Mouse (Mus musculus): ENCODE measurements around the gene Zfp1. TPM values are rescaled to one million over a fixed set of nuclear protein-coding genes. Genes with fewer than 3 reads are reported as not detected.

Gene Zfp1
- total RNA-seq (2021): 1 to 10 TPM; 7.4 to 7.5 TPM

DNA sequence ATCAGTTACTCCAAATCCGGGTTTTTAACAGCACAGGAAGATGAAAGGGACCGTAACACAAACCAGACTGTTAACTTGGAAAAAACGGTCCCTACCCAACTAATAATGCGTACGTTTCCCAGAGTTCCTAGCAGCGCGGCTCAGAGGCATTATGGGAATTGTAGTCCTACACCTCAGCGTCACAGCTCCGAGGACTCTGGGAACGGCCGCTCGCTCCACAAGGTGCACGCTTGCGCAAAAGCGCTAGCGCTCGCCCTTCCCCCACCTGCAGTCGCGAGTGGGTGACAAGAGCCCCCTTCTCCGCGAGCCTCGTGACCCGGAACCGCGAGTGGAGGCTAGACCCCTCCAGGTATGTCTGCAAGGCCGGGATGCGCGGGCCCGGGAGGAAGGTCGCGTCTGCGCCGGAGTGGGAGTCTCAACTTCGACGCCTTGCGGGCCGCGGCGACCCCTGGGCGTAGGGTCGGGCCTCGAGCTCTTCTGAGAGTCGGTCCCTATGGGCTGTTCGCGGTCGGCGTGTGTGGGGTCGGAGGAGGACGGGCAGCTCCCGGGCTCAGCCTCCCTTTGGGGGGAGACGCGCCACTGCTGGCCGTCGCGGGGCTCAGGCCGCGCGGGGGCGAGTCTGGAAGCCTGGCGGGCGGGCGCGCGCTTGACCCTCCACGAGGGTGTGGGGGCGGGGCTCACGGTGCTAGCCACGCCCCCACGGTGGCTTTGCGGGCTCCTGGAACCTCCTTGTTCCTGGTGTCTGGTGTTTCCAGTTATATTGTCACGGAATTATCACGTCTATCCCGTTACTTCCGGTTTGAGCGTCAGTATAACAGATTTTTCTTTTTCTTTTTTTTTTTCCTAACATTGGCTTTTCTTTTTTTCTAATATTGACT lies at the start of gene Zfp1:
Zfp1 (plus strand) TSS at position 138 of the 878 bp plus-strand sequence.
- peak; percentile 82 for DNase-seq (ENCODE audit: low spot score)
- intact Hi-C loops (cut with DNase I): no loop called here

DNA sequence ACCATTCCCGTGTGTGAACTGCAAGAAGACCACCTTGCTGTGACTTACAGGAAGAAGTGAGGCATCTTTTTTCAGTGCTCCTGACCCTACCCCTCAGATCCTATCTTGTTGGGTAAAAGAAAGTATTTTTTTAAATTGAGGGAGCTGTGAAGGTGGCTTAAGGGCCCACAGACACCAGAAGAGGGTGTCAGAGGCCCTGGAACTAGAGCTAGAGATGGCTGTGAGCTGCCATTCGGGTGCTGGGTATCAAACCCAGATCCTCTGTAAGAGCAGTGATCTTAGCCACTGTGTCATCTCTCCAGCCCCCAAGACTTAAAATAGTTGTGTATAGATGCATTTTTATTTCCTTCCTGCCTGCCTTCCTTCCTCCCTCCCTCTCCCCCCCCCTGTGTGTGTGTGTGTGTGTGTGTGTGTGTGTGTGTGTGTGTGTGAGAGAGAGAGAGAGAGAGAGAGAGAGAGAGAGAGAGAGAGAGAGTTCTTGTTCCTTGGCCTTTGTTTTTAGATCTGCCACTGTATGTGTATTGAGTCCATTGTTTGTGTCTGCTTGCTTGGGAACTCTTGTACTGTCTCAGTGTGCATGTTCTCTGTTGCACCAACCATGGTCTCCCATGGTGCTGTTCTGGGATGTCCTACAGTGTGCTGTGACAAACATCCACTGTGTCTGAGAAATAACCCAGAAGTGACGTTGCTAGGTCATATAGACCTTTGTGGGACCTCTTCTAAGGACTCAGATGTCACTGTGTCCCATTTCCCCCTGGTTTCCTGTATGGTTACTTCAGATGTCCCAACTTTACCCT lies 49.0 kb upstream of the Zfp1 start:
- intact Hi-C loops (cut with DNase I): no loop called here
- no peak for DNase-seq (ENCODE audit: low spot score)

DNA sequence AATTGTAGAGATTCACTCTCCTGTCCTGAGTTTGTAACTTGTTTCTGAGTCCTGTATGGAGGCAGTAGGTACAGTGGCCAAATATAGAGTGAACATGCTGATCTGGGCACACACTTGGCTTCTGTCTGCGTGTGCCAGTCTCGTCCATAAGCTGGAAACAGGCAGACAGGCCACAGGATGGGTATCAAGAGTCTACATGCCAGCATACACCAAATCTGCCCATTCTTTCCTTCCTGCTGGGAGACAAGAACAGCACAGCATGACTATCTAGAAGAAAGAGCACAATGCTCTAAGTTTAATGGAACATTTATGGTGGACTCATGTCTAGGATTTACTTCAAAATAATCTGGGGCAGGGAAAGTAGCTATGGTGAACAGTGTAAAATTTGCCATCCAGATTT lies 48.2 kb upstream of the Zfp1 start:
- intact Hi-C loops (cut with DNase I): loop anchor here (5.0 kb wide), 1 partner anchor 253 kb away; no protein-coding TSS in a partner anchor
- no peak for DNase-seq (ENCODE audit: low spot score)

DNA sequence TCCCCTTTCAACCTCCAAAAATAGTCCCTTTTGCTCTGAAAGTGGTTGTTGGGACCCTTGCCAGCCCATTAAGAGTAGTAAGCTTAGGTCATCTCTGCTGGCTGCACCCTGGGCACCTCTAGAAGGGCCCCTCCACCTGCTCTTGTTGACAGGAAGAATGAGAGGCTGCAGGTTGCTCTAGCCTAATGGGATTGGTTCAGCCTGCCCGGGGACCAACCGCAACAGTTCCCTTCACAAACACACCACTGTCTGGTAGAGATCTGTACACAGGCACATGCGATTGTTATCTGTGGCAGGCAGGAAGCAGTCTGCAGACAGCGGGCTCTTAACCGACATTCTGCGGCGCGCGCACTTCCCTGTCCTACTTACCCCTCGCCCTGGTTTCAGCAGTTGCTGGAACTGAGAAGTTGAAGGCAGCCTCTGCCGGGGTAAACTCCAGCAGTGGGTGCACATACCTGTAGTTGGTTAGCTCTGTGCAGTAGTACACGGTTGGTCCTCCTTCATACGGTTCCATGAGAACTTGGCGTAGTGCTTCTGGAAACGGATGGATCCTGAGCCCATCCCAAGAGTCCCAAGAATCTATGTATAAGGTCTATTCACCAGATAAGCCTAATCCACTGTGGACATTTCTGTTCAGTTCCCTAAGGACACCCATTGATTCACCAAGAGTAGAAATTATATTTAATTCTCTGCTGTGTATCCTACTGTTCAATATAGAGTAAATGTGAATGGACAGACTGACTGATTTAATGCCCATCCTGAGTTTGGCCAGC lies 47.3 kb upstream of the Zfp1 start:
- intact Hi-C loops (cut with DNase I): loop anchor here (2.0 to 5.0 kb wide), 3 partner anchors 47 to 254 kb away; partner anchors contain the start of gene Znrf1

GRCm38 (mm10) chr8:111596485-111596821 lies 46.7 kb upstream of the Zfp1 start:
- DNase-seq (ENCODE audit: low spot score): no peak
- intact Hi-C loops (cut with DNase I): loop anchor here (2.0 to 5.0 kb wide), 3 partner anchors 48 to 254 kb away; partner anchors contain the start of gene Znrf1

More for the DNA sequence above, 47.3 kb upstream of the Zfp1 start:
- DNase-seq (ENCODE audit: low spot score): peak; percentile 14

GRCm38 (mm10) chr8:111597310-111597709 lies 45.9 kb upstream of the Zfp1 start:
- intact Hi-C loops (cut with DNase I): loop anchor here (2.0 to 5.0 kb wide), 3 partner anchors 49 to 255 kb away; partner anchors contain the start of gene Znrf1
- DNase-seq (ENCODE audit: low spot score): no peak

GRCm38 (mm10) chr8:111599707-111600444 lies 43.3 kb upstream of the Zfp1 start:
- no peak for DNase-seq (ENCODE audit: low spot score)
- intact Hi-C loops (cut with DNase I): loop anchor here (2.0 to 5.0 kb wide), 2 partner anchors 25 to 258 kb away; no protein-coding TSS in a partner anchor

DNA sequence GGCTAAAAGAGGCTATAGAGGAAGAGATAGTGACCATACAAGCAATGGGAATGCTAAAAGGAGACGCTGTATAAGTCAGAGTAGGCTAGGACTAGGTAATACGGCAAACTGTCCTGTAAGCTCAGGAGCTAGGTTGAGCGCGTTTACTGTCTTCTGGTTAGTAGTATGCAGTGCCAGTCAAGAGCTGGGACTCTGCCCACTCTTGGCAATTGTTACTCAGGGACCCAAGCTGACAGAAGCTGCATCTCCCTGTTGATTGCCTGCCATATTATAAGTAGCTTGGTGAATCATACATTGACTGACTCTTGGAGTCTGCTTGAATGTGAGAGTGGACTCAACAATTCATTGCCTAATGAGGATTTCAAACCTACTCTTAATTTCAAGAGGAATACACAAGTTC lies 41.2 kb upstream of the Zfp1 start:
- DNase-seq (ENCODE audit: low spot score): no peak
- intact Hi-C loops (cut with DNase I): no loop called here

DNA sequence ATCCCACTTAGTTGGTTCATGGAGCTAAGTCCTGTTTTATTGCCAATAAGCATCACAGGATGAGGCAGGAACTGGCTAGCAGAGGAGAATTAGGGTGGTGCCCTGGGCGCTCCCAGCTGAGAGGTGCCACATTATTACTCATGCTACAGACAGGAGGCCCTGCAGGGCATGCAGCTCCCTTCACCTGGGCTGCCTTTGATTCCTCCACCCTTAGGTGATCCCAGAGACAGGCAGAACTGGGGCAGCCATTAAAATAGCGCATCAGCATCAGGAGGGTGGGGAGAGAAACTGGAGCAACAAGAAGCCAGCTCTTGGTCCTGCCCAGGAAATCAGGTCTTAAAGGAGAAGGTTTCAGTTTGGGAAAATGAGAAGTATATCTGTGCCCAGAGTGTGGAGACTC lies 38.2 kb upstream of the Zfp1 start:
- intact Hi-C loops (cut with DNase I): loop anchor here (2.0 kb wide), 1 partner anchor 14 kb away; no protein-coding TSS in a partner anchor
- DNase-seq (ENCODE audit: low spot score): no peak

DNA sequence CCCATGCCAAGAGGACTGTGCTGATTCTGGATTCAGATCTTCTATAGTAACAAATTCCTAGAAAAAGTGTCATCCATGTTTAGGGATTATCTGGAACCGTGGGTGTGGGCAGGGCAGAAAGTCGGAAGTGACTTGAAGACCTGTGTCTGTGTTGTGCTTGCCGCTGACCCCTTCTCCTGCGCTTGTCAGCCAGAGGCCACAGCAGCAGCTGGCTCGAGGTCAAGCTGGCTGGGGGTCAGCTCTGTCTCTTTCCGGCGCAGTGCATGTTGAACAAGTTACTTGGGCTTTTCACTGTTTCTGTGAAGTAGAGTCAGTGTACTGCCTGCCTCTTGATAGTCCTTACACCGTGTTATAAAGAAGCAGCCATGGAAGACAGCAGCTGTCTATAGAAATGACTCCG lies 36.2 kb upstream of the Zfp1 start:
- intact Hi-C loops (cut with DNase I): no loop called here
- no peak for DNase-seq (ENCODE audit: low spot score)

DNA sequence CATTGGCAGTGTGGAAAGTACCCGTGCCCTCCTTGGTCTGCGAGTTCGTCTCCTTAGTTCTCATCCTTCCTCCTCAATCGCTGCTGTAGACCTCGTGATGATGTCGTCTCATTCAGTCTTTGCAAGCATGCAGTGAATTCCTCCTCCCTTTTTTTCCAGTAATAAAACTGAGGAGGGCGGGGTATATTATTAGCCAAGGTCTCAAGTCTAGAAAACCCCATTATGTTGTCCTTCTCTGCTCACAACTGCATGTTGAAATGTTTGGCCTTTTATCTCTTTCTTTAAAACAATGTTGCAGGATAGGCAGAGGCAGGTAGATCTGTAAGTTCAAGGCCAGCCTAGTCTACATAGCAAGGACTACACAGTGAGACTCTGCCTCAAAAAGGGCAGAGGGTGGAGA lies 35.8 kb upstream of the Zfp1 start:
- intact Hi-C loops (cut with DNase I): no loop called here
- no peak for DNase-seq (ENCODE audit: low spot score)

DNA sequence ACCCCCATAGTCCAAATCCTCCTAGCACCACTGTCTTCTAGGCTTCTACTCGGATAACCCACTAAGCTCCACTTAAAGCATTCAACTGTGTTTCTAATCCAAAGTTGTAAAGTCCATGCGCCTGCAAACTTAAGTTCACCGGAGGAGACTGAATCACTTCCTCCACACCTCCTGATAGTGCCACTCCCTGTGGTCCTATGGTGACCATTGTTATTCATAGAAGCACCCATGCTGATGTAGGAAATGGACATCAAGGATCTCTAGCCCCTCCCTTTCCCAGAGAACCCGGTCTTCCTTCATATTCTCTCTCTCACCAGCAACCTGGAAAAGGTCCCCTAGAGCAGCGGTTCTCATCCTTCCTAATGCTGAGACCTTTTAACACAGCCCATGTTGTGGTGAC lies 30.0 kb upstream of the Zfp1 start:
- no peak for DNase-seq (ENCODE audit: low spot score)
- intact Hi-C loops (cut with DNase I): no loop called here

DNA sequence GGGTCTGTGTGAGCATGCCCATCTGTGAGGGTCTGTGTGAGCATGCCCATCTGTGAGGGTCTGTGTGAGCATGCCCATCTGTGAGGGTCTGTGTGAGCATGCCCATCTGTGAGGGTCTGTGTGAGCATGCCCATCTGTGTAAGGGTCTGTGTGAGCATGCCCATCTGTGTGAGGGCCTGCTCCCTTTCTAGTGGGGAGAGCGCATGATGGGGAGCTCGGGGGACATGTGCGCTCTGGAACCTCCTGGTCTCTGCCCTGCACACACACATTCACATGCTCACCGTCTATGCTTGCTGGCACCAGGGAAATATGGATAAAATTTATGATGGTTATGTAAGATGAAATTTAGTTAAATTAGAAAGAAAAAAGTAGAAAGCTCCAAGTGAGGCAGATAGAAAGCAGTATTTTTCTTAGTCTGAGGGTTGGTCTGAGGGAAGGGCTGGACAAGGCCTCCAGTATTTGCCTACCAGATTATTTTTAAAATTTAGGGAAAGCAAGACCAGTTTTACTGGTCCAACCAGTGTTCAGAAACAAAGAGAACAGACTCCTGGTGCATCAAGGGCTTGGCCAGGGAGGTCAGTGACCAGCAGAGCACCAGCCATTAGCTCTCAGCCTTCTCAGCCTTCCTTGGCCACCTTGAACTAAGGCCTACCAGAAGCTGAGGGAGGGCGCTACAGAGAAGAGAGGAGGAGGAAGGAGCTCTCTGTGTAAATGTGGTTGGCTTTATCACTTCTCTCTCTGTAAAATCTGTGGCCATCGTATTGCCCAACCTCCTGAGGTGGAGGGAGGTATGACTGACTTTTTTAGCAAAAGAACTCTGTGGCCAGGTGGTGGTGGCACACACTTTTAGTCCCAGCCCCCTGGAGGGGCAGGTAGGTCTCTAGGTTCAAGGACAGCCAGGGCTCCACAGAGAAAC lies 28.2 kb upstream of the Zfp1 start:
- intact Hi-C loops (cut with DNase I): no loop called here
- DNase-seq (ENCODE audit: low spot score): no peak

- no peak for DNase-seq (ENCODE audit: low spot score)
- intact Hi-C loops (cut with DNase I): loop anchor here (2.0 kb wide), 1 partner anchor 13 kb away; no protein-coding TSS in a partner anchor
These were observed 25.4 kb upstream of the Zfp1 start for GRCm38 (mm10) chr8:111617812-111618211.

GRCm38 (mm10) chr8:111618273-111618672 lies 24.9 kb upstream of the Zfp1 start:
- DNase-seq (ENCODE audit: low spot score): no peak
- intact Hi-C loops (cut with DNase I): loop anchor here (2.0 kb wide), 1 partner anchor 13 kb away; no protein-coding TSS in a partner anchor

DNA sequence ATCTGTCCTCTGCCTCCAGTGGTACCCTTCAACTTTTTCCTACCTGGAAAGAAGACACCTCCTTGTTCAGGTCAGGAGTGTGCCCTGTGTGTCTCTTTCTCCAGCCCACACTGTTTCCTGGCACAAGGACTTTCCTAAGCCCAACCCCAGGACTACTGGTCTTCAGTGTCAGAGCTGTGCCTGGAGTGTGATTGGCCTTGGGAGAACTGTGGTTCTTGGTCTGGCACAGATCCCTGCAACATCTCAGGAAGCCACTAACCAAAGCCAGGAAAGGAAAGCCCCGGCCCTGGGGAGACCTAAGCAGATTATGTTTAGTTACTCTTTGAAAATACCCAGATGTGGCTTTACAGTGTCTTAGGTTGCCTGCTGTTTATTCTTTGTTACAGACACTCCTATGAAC lies 23.3 kb upstream of the Zfp1 start:
- intact Hi-C loops (cut with DNase I): loop anchor here (2.0 kb wide), 1 partner anchor 15 kb away; no protein-coding TSS in a partner anchor
- DNase-seq (ENCODE audit: low spot score): peak; percentile 40

GRCm38 (mm10) chr8:111622104-111622503 lies 21.1 kb upstream of the Zfp1 start:
- intact Hi-C loops (cut with DNase I): no loop called here
- no peak for DNase-seq (ENCODE audit: low spot score)

GRCm38 (mm10) chr8:111622553-111622952 lies 20.6 kb upstream of the Zfp1 start:
- DNase-seq (ENCODE audit: low spot score): no peak
- intact Hi-C loops (cut with DNase I): no loop called here

All from heart, postnatal 25 days (tissue).